Mouse (Mus musculus): Measurements from ENCODE around the gene Nlrc5.

Nlrc5 gene

DNA sequence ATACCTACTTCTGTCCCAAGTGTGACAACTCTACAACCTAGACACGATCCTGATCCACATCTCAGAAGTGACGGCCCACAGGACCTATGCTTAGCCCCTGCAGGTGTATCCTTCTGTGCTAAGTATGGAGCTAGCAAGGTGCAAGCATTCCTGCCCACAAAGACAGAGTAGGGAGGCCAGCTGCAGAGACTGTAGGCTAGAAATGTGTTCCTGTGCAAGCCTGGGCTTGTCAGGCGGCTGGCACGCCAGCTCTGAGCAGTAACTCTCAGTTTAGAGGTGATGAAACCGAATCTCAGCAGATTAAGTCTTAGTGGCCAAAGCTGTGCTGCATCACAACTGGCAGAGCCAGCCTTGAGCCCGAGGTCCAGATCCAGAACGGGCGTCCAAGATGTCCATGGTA is 133.9 kb downstream of the Nlrc5 start:
- DNase-seq (ENCODE audit: low spot score), result no peak

- no peak for DNase-seq (ENCODE audit: low spot score)
Measured at GRCm38 (mm10) chr8:94569419-94569818, 135.3 kb downstream of the Nlrc5 start.

DNA sequence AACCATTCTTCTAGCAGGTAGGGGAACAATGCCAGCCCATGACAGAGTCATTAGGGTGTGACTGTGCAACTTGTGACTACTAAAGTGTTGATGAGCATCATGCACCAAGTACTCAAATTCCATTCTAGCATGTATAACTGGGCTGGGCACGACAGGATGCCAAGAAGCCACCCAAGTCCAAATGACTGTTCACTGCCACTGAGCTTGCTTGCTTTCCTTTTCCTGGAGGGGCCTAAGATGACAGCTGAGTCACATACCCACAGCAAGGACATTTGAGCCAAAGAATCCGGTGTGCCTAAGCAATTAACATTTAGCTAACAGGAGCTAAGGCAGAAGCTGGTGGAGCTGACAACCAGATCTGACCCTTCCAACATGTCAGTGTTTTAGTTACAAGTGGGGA is 137.7 kb downstream of the Nlrc5 start:
- DNase-seq (ENCODE audit: low spot score), result no peak

DNA sequence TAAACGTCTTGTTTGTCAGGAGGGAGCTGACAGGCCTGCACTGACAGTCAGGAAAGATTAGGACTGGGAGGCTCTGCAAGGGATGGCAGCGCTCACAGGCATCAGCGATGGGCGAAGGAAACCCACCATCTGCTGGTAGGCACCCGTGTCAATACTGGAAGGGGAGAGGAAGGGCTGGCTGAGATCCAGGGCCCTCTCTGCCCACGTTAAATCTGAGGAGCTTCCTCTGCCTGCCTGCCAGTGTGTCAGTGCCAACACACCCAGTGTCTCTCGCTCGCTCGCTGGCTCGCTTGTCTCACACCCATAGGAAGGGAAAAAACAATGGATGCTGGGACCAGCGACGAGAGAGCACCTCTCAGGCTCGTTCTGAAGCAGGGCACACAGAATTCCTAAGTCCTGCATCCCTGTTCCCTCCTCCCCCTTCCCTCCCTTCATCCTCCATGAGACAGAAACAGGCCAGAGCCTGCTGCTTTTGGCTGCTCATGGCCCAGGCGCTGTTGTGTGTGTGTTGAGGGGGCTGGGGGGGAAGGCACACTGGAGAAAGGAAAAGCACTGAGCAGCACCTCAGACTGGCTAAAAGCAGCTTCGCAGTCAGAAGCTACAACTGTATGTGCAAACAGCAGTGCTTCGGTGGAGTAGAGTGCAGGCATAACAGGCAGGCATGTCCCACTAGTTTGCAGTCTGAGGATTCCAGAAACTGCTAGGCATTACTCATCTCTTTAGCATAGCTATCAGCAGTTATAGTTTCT is 140.2 kb downstream of the Nlrc5 start:
- DNase-seq (ENCODE audit: low spot score), result no peak

DNA sequence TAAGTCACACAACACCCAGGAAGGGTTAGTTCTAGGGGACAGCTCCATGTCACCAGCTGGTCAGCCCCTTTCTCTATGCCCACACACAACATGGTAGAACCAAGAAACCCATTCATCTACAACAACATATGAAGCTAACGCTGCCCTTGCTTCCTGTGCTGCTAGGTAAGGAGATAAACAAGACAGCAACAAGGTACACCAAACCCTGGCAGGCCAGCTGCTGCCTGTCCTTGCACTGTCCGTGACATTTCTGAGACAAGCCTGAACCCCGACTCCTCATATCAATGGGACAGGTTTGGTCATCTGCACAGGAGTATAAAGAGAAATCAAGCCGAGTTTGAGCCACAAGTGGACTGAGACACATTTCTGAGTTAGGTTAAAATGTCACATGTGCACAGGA is 141.0 kb downstream of the Nlrc5 start:
- DNase-seq (ENCODE audit: low spot score), result no peak
